Mouse (Mus musculus) hindbrain, postnatal 0 days (tissue): ENCODE measurements around the gene Slc45a3. TPM values are rescaled to one million over a fixed set of nuclear protein-coding genes. Genes with fewer than 3 reads are reported as not detected.

Source experiments
- ATAC-seq: fragments of 200-750 bp; cut with Nextera tagmentation; 2 replicates; pipeline ENCODE4 v1.8.0; 2017; ENCODE audit warnings: mild to moderate bottlenecking, moderate TSS enrichment, moderate library complexity
- DNase-seq: peaks from one replicate; pipeline ENCODE4 v3.0.0-alpha.2; 2015; ENCODE audit warnings: low spot score
- H3K27ac ChIP-seq: fragments of 300-500 bp; sonication (generic); 2 replicates; pipeline ENCODE4 v1.5.1; 2014; ENCODE audit warnings: mild to moderate bottlenecking
- H3K27me3 ChIP-seq: fragments of 300-500 bp; sonication (generic); 2 replicates; pipeline ENCODE4 v1.6.1; 2014; ENCODE audit warnings: low read length, mixed read lengths; ENCODE audit not compliant: insufficient read depth
- H3K36me3 ChIP-seq: fragments of 300-500 bp; sonication (generic); 2 replicates; pipeline ENCODE4 v1.6.1; 2014; ENCODE audit warnings: low read length, mixed read lengths; ENCODE audit not compliant: insufficient read depth
- H3K4me1 ChIP-seq: fragments of 300-500 bp; sonication (generic); 2 replicates; pipeline ENCODE4 v1.6.1; 2014; ENCODE audit warnings: antibody characterized with exemption, low read length, mixed read lengths; ENCODE audit not compliant: insufficient read depth
- H3K4me2 ChIP-seq: fragments of 300-500 bp; sonication (generic); 2 replicates; pipeline ENCODE4 v1.6.1; 2014; ENCODE audit warnings: low read depth, mild to moderate bottlenecking, low read length, moderate library complexity, mixed read lengths
- H3K4me3 ChIP-seq: fragments of 300-500 bp; sonication (generic); 2 replicates; pipeline ENCODE4 v1.5.1; 2014; ENCODE audit warnings: low read length
- H3K9ac ChIP-seq: fragments of 300-500 bp; sonication (generic); replicated peaks from 2 replicates; pipeline ENCODE4 v1.6.1; 2014; ENCODE audit warnings: mild to moderate bottlenecking, low read length, moderate library complexity, mixed read lengths
- H3K9me3 ChIP-seq: fragments of 300-500 bp; sonication (generic); 2 replicates; pipeline ENCODE4 v1.6.1; 2016; ENCODE audit warnings: low read length, mixed read lengths
- CTCF ChIP-seq: IDR thresholded peaks from 2 replicates; pipeline ENCODE4 v1.5.1; 2016; ENCODE audit warnings: antibody characterized with exemption, control low read depth, low read depth
- WGBS: fragments of 180-500 bp; shearing (Covaris S2); extraction: QIAGEN DNeasy Blood & Tissue Kit; methylation state at CpG from one replicate; pipeline ENCODE4 v1.1.7; 2014; 5-methylcytosine and 5-hydroxymethylcytosine counted together
- polyA plus RNA-seq: library from polyadenylated mRNA; unstranded; fragments of >200 nt; fragmentation: Nextera tagmentation; extraction: Ambion mirVana; gene quantifications from 2 replicates; pipeline ENCODE4 v1.2.1, GENCODE M21; 2015
- total RNA-seq: library from RNA; depleted of rRNA; stranded (reverse); fragments of >200 nt; gene quantifications from 2 replicates; pipeline ENCODE4 v1.2.3, GENCODE M21; 2014; rRNA removed

Gene Slc45a3
- total RNA-seq (1.3 and 2.0 TPM in 2 replicates), polyA plus RNA-seq (0.28 and 0.37 TPM in 2 replicates)

DNA sequence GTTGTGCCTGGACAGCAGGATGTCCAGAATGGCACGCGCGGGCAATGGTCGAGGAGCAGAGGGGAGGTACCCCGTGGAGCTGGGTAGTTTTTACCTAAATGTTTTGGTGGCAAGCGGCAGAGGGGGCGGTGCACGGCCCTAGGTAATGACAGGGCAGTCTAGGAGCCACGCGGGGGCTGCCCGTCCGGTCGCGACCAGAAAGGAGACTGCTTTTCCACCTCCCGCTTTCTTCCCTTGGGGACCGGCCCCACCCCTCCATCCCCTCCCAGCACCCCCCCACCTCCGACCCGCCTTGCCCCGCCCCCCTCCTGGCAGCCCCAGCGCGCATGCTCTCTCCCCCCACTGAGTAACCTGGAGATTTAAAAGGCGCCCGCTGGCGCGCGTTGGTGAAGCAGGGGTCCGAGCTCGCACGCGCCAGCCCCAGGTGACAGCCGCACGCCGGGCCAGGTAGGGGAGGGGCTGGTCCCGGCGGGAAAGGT, at the start of gene Slc45a3:
Gene Slc45a3 (plus strand): TSS at position 362 of the 479 bp plus-strand sequence.
- Histone ChIP-seq H3K4me2 (peak within 1 kb of the TSS; percentile 90), H3K4me1 (peaks cover 6% of the 10 kb centered on the region), H3K27me3 (0 out of 2 replicates have a peak, but pooled peaks cover 3% of the 10 kb centered on the region), H3K9ac (peak within 1 kb of the TSS; percentile 29), H3K4me3 (peak within 1 kb of the TSS; percentile 51), H3K27ac (no peak within 1 kb of the TSS), H3K9me3 (no peaks in the 10 kb centered on the region), H3K36me3 (no peaks in the 10 kb centered on the region)
- DNase-seq (no peak), ATAC-seq (peak; percentile 38; the same call in 1 of the 2 replicates)
- WGBS, result 0% methylated on average over 31 of the region's 35 CpGs
- TF ChIP-seq CTCF, result no peak

DNA sequence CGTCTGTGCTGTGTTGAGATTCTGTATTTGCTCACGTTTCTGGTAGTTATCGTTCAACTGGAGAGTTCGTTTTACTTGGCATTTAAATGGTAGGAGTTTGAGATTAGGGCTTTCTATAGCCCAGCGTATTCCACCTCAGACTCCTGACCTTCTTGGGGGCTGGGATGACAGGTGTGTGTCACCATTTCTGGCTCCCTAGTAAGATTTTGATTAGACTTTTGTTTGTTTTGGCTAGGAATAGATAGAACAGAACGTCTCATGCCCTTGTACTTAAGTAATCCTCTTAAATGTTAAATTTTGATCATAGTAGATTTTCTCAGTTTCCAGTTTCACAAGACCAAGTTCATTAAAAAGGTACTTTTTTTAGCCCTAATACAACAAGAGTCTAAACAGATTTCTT, 45.1 kb upstream of the Slc45a3 start:
- DNase-seq (no peak), ATAC-seq (no peak)

DNA sequence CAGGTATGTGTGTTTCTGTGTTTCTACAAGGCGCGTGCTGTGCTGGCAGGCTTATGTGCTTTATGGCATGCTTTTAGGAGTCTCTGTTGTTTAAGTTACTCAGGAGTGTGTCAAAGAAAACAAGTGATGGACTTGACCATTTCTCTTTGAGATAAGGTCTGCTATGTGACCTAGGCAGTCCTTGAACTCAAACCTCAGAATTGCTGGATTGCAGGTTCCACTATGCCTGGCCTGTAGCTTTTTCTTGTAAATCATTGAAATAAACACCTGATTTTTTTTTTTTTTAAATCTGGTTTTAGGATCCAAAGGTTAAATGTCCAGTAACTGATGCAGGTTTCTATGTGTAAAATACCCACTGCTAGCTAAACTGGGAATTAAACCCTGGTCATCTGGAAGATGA, 43.7 kb upstream of the Slc45a3 start:
- H3K9ac ChIP-seq, result no peak overlapping the region
- H3K27me3 ChIP-seq, result no peaks in the 10 kb centered on the region
- no peak overlapping the region for H3K4me2 ChIP-seq
- ATAC-seq (no peak), DNase-seq (no peak)
- H3K9me3 ChIP-seq, result no peaks in the 10 kb centered on the region
- H3K4me1 ChIP-seq, result no peaks in the 10 kb centered on the region
- TF ChIP-seq CTCF, result no peak
- WGBS, result 100% methylated on average over 2 of the region's 2 CpGs
- H3K27ac ChIP-seq, result no peak overlapping the region
- H3K4me3 ChIP-seq, result no peak overlapping the region
- peaks cover 20% of the 10 kb centered on the region for H3K36me3 ChIP-seq

More for the DNA sequence above, 45.1 kb upstream of the Slc45a3 start:
- Histone ChIP-seq H3K4me2 (no peak overlapping the region), H3K36me3 (peaks cover 12% of the 10 kb centered on the region), H3K4me1 (no peaks in the 10 kb centered on the region), H3K9ac (no peak overlapping the region), H3K27me3 (no peaks in the 10 kb centered on the region), H3K9me3 (no peaks in the 10 kb centered on the region), H3K27ac (no peak overlapping the region), H3K4me3 (no peak overlapping the region)
- WGBS, result 75% methylated on average over 6 of the region's 6 CpGs
- no peak for TF ChIP-seq CTCF

DNA sequence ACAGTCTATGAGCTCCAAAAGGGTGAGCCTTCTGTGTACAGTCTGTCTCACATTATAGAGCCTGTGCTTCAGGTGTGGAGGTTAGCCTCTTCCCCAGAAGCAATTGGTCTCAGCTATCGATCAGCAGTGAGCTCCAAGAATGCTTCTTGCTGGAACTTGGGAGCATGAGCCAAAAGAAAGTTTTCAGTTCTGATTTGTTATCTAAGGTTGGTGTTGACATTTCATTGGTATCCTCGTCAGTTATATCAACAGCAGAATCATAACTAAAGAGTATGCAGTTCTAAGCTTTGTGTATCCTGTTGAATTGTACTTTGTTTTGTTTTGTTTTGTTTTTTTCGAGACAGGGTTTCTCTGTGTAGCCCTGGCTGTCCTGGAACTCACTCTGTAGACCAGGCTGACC, 40.7 kb upstream of the Slc45a3 start:
- Histone ChIP-seq H3K4me2 (no peak overlapping the region), H3K27ac (no peak overlapping the region), H3K9me3 (no peaks in the 10 kb centered on the region), H3K4me1 (no peaks in the 10 kb centered on the region), H3K36me3 (peaks cover 44% of the 10 kb centered on the region), H3K9ac (no peak overlapping the region), H3K27me3 (no peaks in the 10 kb centered on the region), H3K4me3 (no peak overlapping the region)
- ATAC-seq (no peak), DNase-seq (no peak)
- no peak for TF ChIP-seq CTCF
- 92% methylated on average over 3 of the region's 3 CpGs for WGBS

DNA sequence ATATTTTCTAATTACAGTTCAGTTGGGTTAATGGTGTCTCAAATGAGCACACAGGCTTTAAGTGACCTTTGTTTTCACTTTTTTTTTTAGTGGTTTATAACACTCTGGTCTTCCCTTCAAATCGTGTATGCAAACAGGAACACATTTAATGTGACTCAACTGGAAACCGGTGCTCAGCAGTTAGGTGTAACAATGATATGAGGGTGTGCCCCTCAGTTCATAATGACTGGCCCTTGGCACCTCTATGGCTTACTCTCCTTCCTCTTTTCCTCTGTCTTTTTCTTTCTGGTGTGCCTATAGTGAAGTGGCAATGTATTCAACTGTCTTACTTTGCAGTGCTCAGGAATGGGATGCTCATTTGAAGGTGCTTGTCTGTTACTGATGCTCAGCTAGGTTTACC, 29.3 kb upstream of the Slc45a3 start:
- Histone ChIP-seq H3K9me3 (no peaks in the 10 kb centered on the region), H3K4me3 (no peak overlapping the region), H3K27me3 (no peaks in the 10 kb centered on the region), H3K36me3 (peaks cover 27% of the 10 kb centered on the region), H3K27ac (no peak overlapping the region), H3K4me2 (no peak overlapping the region), H3K4me1 (no peaks in the 10 kb centered on the region), H3K9ac (no peak overlapping the region)
- no peak for DNase-seq
- no peak for ATAC-seq
- 91% methylated on average over 2 of the region's 2 CpGs for WGBS
- TF ChIP-seq CTCF, result no peak

DNA sequence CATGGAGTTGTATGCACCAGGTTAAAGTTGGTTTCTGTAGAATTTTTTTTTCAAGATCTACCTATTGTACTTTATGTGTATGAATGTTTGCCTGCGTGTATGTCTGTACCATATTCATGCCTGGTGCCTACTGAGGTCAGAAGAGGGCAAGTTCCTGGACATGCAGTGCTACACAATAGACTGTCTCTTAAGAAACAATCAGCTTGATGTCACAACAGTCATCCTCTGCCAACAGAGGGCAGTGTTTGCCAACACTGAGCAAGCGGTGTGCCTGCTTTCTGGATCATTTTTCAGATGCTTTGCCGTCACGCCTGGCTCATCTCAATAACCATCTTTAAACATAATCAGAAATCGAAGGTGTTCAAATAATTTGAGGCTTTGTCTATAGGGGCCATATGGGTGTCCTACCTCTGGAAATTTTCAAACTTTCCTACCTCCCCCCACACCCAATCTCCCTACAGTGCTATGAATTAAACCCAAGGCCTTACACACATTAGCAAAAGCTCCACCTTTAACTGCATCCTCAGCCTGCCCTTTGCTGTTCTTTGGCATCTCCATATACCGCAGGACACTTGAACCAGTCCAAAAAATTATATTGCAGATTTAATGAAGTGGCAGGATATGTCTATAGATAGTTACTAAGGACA, 25.0 kb upstream of the Slc45a3 start:
- DNase-seq (peak; percentile 85), ATAC-seq (peak; percentile 47; the same call in 1 of the 2 replicates)
- Histone ChIP-seq H3K9me3 (no peaks in the 10 kb centered on the region), H3K27ac (no peak overlapping the region), H3K4me1 (no peaks in the 10 kb centered on the region), H3K27me3 (no peaks in the 10 kb centered on the region), H3K4me3 (no peak overlapping the region), H3K36me3 (0 out of 2 replicates have a peak, but pooled peaks cover 4% of the 10 kb centered on the region), H3K4me2 (no peak overlapping the region), H3K9ac (no peak overlapping the region)
- TF ChIP-seq CTCF, result peak; percentile 88
- WGBS, result 33% methylated on average over 6 of the region's 6 CpGs

DNA sequence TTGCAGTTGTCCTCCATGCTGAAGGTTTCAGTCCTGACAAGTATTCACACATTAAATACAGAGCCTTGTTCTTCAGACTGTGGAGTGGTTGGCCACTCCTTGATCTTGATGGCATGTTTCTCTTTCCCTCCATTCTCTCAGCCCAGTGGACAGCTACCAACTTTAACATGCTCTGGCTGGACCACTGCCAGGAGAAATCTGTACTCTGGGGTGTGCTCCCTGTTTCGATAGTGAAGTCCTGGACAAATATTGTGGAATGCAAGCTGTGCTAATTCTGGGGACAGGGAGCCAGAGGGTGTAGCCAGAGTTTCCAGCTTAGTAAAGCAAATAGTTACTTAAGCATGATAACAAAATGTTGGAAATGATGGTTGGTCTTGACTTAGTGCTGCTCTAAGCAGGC, 24.0 kb upstream of the Slc45a3 start:
- Histone ChIP-seq H3K9ac (no peak overlapping the region), H3K36me3 (no peaks in the 10 kb centered on the region), H3K4me2 (no peak overlapping the region), H3K9me3 (no peaks in the 10 kb centered on the region), H3K4me3 (no peak overlapping the region), H3K4me1 (no peaks in the 10 kb centered on the region), H3K27ac (no peak overlapping the region), H3K27me3 (no peaks in the 10 kb centered on the region)
- WGBS, result 50% methylated on average over 1 of the region's 1 CpGs
- no peak for TF ChIP-seq CTCF
- DNase-seq (no peak), ATAC-seq (no peak)
